Mouse (Mus musculus) small intestine, adult 2 months (tissue): ENCODE measurements at regions not wholly inside any gene's neighbourhood (a gene's known extent, or its start where the extent isn't known, plus 50 kb on each side); places are given as distances from the start of the nearest gene placed in this dataset.

Experiments
- CTCF ChIP-seq: fragments of 200-500 bp; IDR thresholded peaks from 2 replicates; pipeline ENCODE4 v1.5.1; 2012; ENCODE audit warnings: low read depth, mild to moderate bottlenecking, control low read depth, inconsistent platforms, low read length, moderate library complexity, mixed read lengths; ENCODE audit not compliant: insufficient replicate concordance, insufficient read length; ENCODE audit errors: extremely low read depth
- POLR2A ChIP-seq: fragments of 200-500 bp; IDR thresholded peaks from 2 replicates; pipeline ENCODE4 v1.6.1; 2012; ENCODE audit warnings: low read depth, mild to moderate bottlenecking, control low read depth, inconsistent platforms, low read length, moderate library complexity

DNA sequence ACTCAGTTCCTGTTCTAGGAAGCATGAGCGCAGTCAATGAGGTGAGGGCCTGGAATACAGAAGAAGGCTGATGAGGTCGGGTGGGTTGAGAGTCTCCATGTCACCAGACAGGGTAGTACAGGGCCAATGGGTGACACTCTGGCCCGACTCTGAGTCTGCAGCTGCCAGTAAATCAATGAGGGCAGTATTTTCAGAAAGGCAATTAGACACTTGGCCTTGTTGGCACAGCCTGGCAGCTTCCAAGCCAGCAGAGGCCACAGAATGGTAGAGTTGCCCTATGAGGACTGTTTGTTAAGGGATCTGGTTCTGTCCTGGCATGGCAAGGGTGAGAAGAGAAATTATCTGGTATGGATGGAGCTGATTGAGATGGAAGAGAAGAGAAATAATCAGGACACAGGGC is 170.7 kb upstream of the Dynlrb2 start:
- no peak for TF ChIP-seq POLR2A
- no peak for TF ChIP-seq CTCF
